Mouse (Mus musculus) ES-Bruce4 (cell line): Measurements from ENCODE around the gene D630023F18Rik. TPM values are rescaled to one million over a fixed set of nuclear protein-coding genes. Genes with fewer than 3 reads are reported as not detected.

ENCODE experiments used
- H3K27ac ChIP-seq: 2 replicates; pipeline ENCODE4 v1.5.1; 2012; ENCODE audit warnings: low read length, inconsistent platforms; ENCODE audit not compliant: insufficient read depth
- H3K27me3 ChIP-seq: 2 replicates; pipeline ENCODE4 v1.6.1; 2012; ENCODE audit warnings: mild to moderate bottlenecking, low read length, inconsistent platforms; ENCODE audit not compliant: control insufficient read depth, poor library complexity, insufficient read depth, severe bottlenecking
- H3K36me3 ChIP-seq: 2 replicates; pipeline ENCODE4 v1.6.1; 2012; ENCODE audit warnings: inconsistent platforms, mild to moderate bottlenecking, low read length, moderate library complexity; ENCODE audit not compliant: control insufficient read depth, poor library complexity, insufficient read depth, severe bottlenecking
- H3K4me1 ChIP-seq: one replicate; pipeline ENCODE4 v1.8.1; 2011; ENCODE audit warnings: low read length; ENCODE audit not compliant: control insufficient read depth, insufficient read depth
- H3K4me3 ChIP-seq: 2 replicates; pipeline ENCODE4 v1.5.1; 2011; ENCODE audit warnings: low read depth, mild to moderate bottlenecking, low read length
- H3K9ac ChIP-seq: 2 replicates; pipeline ENCODE4 v1.6.1; 2012; ENCODE audit warnings: low read depth, mild to moderate bottlenecking, inconsistent platforms; ENCODE audit not compliant: poor library complexity, severe bottlenecking
- H3K9me3 ChIP-seq: replicated peaks from 2 replicates; pipeline ENCODE4 v1.6.1; 2012; ENCODE audit warnings: mild to moderate bottlenecking, low read length, inconsistent platforms; ENCODE audit not compliant: control insufficient read depth, poor library complexity, insufficient read depth, severe bottlenecking
- CTCF ChIP-seq: IDR thresholded peaks from one replicate; pipeline ENCODE4 v1.8.1; 2011; ENCODE audit warnings: low read depth, low read length
- EP300 ChIP-seq: IDR thresholded peaks from 2 replicates; pipeline ENCODE4 v1.6.1; 2011; ENCODE audit warnings: low read depth, low read length; ENCODE audit not compliant: insufficient read depth
- POLR2A ChIP-seq: IDR thresholded peaks from one replicate; pipeline ENCODE4 v1.8.1; 2011; ENCODE audit warnings: low read length; ENCODE audit not compliant: insufficient read depth
- polyA plus RNA-seq: library from polyadenylated mRNA; stranded (reverse); fragments of >200 nt; gene quantifications from 2 replicates; pipeline ENCODE4 v1.2.4, GENCODE M21; 2011; ENCODE audit warnings: low read depth; ENCODE audit not compliant: missing spikeins, insufficient read depth, insufficient read length

Gene D630023F18Rik
- polyA plus RNA-seq, 1 experiment: 9.9 TPM

DNA sequence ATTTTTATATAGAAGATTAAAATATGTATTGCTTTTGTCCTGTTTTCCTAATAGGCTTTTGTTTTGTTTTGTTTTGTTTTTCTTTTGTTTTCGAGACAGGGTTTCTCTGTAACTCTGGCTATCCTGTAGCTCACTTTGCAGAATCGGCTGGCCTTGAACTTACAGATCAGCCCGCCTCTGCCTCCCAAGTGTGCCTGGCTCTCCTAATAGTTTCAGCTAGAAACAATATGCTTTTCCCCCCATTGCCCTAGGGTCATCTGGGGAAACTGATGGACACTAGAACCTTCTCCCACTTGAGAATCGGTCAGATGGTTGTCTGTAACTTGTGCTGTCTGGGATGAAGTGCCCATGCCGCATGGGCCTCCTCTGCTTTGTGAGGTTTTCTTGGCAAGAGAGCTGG is 33.1 kb upstream of the D630023F18Rik start:
- Histone ChIP-seq H3K36me3 (peaks cover 14% of the 10 kb centered on the region), H3K9ac (no peak overlapping the region), H3K9me3 (no peaks in the 10 kb centered on the region), H3K27me3 (no peaks in the 10 kb centered on the region), H3K27ac (no peak overlapping the region), H3K4me1 (no peaks in the 10 kb centered on the region), H3K4me3 (no peak overlapping the region)
- TF ChIP-seq POLR2A (no peak), EP300 (no peak), CTCF (no peak)

GRCm38 (mm10) chr1:65154814-65155213 is 31.8 kb upstream of the D630023F18Rik start:
- TF ChIP-seq POLR2A (no peak), CTCF (no peak), EP300 (no peak)
- Histone ChIP-seq H3K36me3 (peaks cover 2% of the 10 kb centered on the region; the same call in 1 of the 2 replicates), H3K27ac (no peak overlapping the region), H3K4me1 (no peaks in the 10 kb centered on the region), H3K9ac (no peak overlapping the region), H3K4me3 (no peak overlapping the region), H3K9me3 (no peaks in the 10 kb centered on the region), H3K27me3 (no peaks in the 10 kb centered on the region)

GRCm38 (mm10) chr1:65147971-65148370 is 25.0 kb upstream of the D630023F18Rik start:
- H3K4me1 ChIP-seq: no peaks in the 10 kb centered on the region
- H3K4me3 ChIP-seq: no peak overlapping the region
- H3K9me3 ChIP-seq: peaks cover 5% of the 10 kb centered on the region; the same call in 1 of the 2 replicates
- no peaks in the 10 kb centered on the region for H3K27me3 ChIP-seq
- TF ChIP-seq EP300 (no peak), POLR2A (no peak), CTCF (no peak)
- no peak overlapping the region for H3K27ac ChIP-seq
- no peaks in the 10 kb centered on the region for H3K36me3 ChIP-seq
- no peak overlapping the region for H3K9ac ChIP-seq

DNA sequence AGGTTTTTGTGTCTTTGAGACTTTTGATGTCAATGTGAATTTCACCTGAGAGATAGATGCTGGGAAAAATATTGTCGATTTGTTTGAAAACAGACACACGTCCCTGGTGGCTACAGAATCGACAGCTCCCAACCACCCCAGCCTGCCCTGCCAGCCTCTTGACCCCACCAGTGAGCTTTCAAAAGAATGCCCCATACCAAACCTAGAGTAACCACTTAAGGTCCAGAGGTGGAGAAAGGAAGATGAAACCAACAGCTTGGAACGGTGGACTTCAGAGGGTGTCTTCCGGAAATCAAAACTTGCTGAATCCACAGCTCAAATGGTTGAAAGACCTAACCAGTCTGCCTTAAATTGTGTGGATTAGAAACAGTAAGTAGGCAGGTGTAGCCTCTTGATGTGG is 24.3 kb upstream of the D630023F18Rik start:
- H3K9ac ChIP-seq: no peak overlapping the region
- H3K9me3 ChIP-seq: peaks cover 8% of the 10 kb centered on the region
- no peak for TF ChIP-seq POLR2A
- no peak for TF ChIP-seq CTCF
- TF ChIP-seq EP300: no peak
- no peak overlapping the region for H3K4me3 ChIP-seq
- H3K27me3 ChIP-seq: no peaks in the 10 kb centered on the region
- H3K4me1 ChIP-seq: no peaks in the 10 kb centered on the region
- no peaks in the 10 kb centered on the region for H3K36me3 ChIP-seq
- H3K27ac ChIP-seq: no peak overlapping the region

DNA sequence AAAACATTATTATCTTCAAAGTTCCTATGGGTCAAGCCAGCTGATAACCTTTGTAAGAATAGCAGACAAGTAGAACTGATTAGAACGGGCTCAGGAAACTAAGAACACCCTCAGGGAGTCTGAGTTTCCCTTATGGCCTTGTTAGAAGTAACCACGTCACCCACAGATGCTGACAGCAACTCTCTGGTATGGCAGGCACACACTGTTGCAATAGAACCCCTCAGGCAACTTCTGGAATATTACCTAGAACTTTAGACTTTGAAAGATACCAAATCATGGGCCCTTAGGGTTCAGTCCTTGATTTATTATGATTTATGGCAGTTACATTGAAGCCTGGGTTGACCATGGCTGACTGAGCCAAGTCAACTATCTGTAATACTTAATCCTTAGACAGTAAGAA is 23.6 kb upstream of the D630023F18Rik start:
- no peak overlapping the region for H3K4me3 ChIP-seq
- no peaks in the 10 kb centered on the region for H3K27me3 ChIP-seq
- H3K27ac ChIP-seq: no peak overlapping the region
- TF ChIP-seq EP300 (no peak), POLR2A (no peak), CTCF (no peak)
- no peaks in the 10 kb centered on the region for H3K4me1 ChIP-seq
- no peak overlapping the region for H3K9ac ChIP-seq
- H3K36me3 ChIP-seq: no peaks in the 10 kb centered on the region
- peaks cover 10% of the 10 kb centered on the region for H3K9me3 ChIP-seq

- Histone ChIP-seq H3K4me3 (no peak overlapping the region), H3K27ac (no peak overlapping the region), H3K27me3 (no peaks in the 10 kb centered on the region), H3K4me1 (no peaks in the 10 kb centered on the region), H3K9me3 (peaks cover 10% of the 10 kb centered on the region), H3K36me3 (no peaks in the 10 kb centered on the region), H3K9ac (no peak overlapping the region)
- TF ChIP-seq CTCF (no peak), EP300 (no peak), POLR2A (no peak)
Measured at GRCm38 (mm10) chr1:65144783-65145182, 21.8 kb upstream of the D630023F18Rik start.

- Histone ChIP-seq H3K9ac (no peak overlapping the region), H3K9me3 (peaks cover 3% of the 10 kb centered on the region), H3K4me3 (no peak overlapping the region), H3K27me3 (peaks cover 1% of the 10 kb centered on the region; the same call in 1 of the 2 replicates), H3K4me1 (no peaks in the 10 kb centered on the region), H3K36me3 (no peaks in the 10 kb centered on the region), H3K27ac (no peak overlapping the region)
- TF ChIP-seq CTCF (no peak), POLR2A (no peak), EP300 (no peak)
Measured at GRCm38 (mm10) chr1:65137560-65137959, 14.5 kb upstream of the D630023F18Rik start.
